Mouse (Mus musculus): ENCODE results near the gene Dapk2. TPM values are rescaled to one million over a fixed set of nuclear protein-coding genes. Genes with fewer than 3 reads are reported as not detected.

The Dapk2 gene
- polyA plus RNA-seq, 1 experiment from 2014 or later = 7.4 TPM

- H3K4me2 ChIP-seq (replicated peaks) = peak overlapping the region; percentile 74
- H3K9me3 ChIP-seq = no peaks in the 10 kb centered on the region
- WGBS = 18% methylated on average over 33 of the region's 33 CpGs
- ATAC-seq (ENCODE audit: low FRiP score, low read depth) = peak; percentile 97
- peak overlapping the region; percentile 80 for H3K4me3 ChIP-seq
- peaks cover 36% of the 10 kb centered on the region for H3K4me1 ChIP-seq
- no peaks in the 10 kb centered on the region for H3K27me3 ChIP-seq
- H3K27ac ChIP-seq = peak overlapping the region; percentile 89
- H3K9ac ChIP-seq = peak overlapping the region; percentile 85
- peaks cover 3% of the 10 kb centered on the region for H3K36me3 ChIP-seq
Measured at GRCm38 (mm10) chr9:66124681-66125542, 33.1 kb upstream of the Dapk2 start.

GRCm38 (mm10) chr9:66125543-66126455 lies 32.2 kb upstream of the Dapk2 start:
- 56% methylated on average over 12 of the region's 12 CpGs for WGBS
- H3K9ac ChIP-seq = peak overlapping the region; percentile 48; the same call in 1 of the 2 replicates

GRCm38 (mm10) chr9:66126456-66127192 lies 31.4 kb upstream of the Dapk2 start, which contains the start of the genes Snx1 and Ciao2a:
TSS of gene Snx1 (minus strand) at chr9:66126587.
TSS of gene Ciao2a (plus strand) at chr9:66126611.
- peak within 1 kb of the TSS; percentile 71; the same call in 1 of the 2 replicates for H3K27ac ChIP-seq
- peaks cover 33% of the 10 kb centered on the region for H3K4me1 ChIP-seq
- H3K9ac ChIP-seq = peak within 1 kb of the TSS; percentile 81
- under 1% methylated on average over 34 of the region's 34 CpGs for WGBS
- peak; percentile 85 for ATAC-seq (ENCODE audit: low FRiP score, low read depth)
- peak within 1 kb of the TSS; percentile 74 for H3K4me2 ChIP-seq (replicated peaks)
- H3K36me3 ChIP-seq = peaks cover 16% of the 10 kb centered on the region
- H3K27me3 ChIP-seq = no peaks in the 10 kb centered on the region
- H3K9me3 ChIP-seq = no peaks in the 10 kb centered on the region
- H3K4me3 ChIP-seq = peak within 1 kb of the TSS; percentile 69

More at GRCm38 (mm10) chr9:66125543-66126455, 32.2 kb upstream of the Dapk2 start:
- Histone ChIP-seq H3K9me3 (no peaks in the 10 kb centered on the region), H3K4me1 (peaks cover 36% of the 10 kb centered on the region), H3K4me3 (peak overlapping the region; percentile 69), H3K27me3 (no peaks in the 10 kb centered on the region), H3K4me2 (replicated peaks) (peak overlapping the region; percentile 74), H3K36me3 (peaks cover 11% of the 10 kb centered on the region), H3K27ac (peak overlapping the region; percentile 7; the same call in 1 of the 2 replicates)
- ATAC-seq (ENCODE audit: low FRiP score, low read depth) = no peak

GRCm38 (mm10) chr9:66127193-66127546 lies 30.9 kb upstream of the Dapk2 start:
- ATAC-seq (ENCODE audit: low FRiP score, low read depth) = no peak
- 40% methylated on average over 6 of the region's 6 CpGs for WGBS
- peak overlapping the region; percentile 81 for H3K9ac ChIP-seq

GRCm38 (mm10) chr9:66127884-66128283 lies 30.1 kb upstream of the Dapk2 start:
- H3K4me3 ChIP-seq = peak overlapping the region; percentile 69
- 95% methylated on average over 4 of the region's 4 CpGs for WGBS
- peaks cover 28% of the 10 kb centered on the region for H3K36me3 ChIP-seq
- no peak for ATAC-seq (ENCODE audit: low FRiP score, low read depth)
- H3K9ac ChIP-seq = 0 out of 2 replicates have a peak overlapping the region, but pooled peaks have one; percentile 81
- no peaks in the 10 kb centered on the region for H3K27me3 ChIP-seq
- H3K9me3 ChIP-seq = no peaks in the 10 kb centered on the region
- H3K27ac ChIP-seq = no peak overlapping the region
- H3K4me2 ChIP-seq (replicated peaks) = peak overlapping the region; percentile 74
- H3K4me1 ChIP-seq = peaks cover 30% of the 10 kb centered on the region

More at GRCm38 (mm10) chr9:66127193-66127546, 30.9 kb upstream of the Dapk2 start:
- Histone ChIP-seq H3K4me2 (replicated peaks) (peak overlapping the region; percentile 74), H3K9me3 (no peaks in the 10 kb centered on the region), H3K27ac (peak overlapping the region; percentile 71; the same call in 1 of the 2 replicates), H3K4me3 (peak overlapping the region; percentile 69), H3K27me3 (no peaks in the 10 kb centered on the region), H3K4me1 (peaks cover 33% of the 10 kb centered on the region), H3K36me3 (peaks cover 21% of the 10 kb centered on the region)

- WGBS = 91% methylated on average over 2 of the region's 2 CpGs
- Histone ChIP-seq H3K27me3 (no peaks in the 10 kb centered on the region), H3K4me3 (no peak overlapping the region), H3K4me1 (peaks cover 8% of the 10 kb centered on the region), H3K9ac (no peak overlapping the region), H3K4me2 (replicated peaks) (no peak overlapping the region), H3K27ac (no peak overlapping the region), H3K9me3 (no peaks in the 10 kb centered on the region), H3K36me3 (peaks cover 61% of the 10 kb centered on the region)
- ATAC-seq (ENCODE audit: low FRiP score, low read depth) = no peak
Measured at GRCm38 (mm10) chr9:66131466-66131865, 26.6 kb upstream of the Dapk2 start.

- ATAC-seq (ENCODE audit: low FRiP score, low read depth) = no peak
- H3K9me3 ChIP-seq = no peaks in the 10 kb centered on the region
- H3K27ac ChIP-seq = no peak overlapping the region
- H3K4me1 ChIP-seq = no peaks in the 10 kb centered on the region
- 53% methylated on average over 4 of the region's 4 CpGs for WGBS
- H3K4me2 ChIP-seq (replicated peaks) = no peak overlapping the region
- peaks cover 90% of the 10 kb centered on the region for H3K36me3 ChIP-seq
- H3K27me3 ChIP-seq = no peaks in the 10 kb centered on the region
- H3K4me3 ChIP-seq = no peak overlapping the region
- H3K9ac ChIP-seq = no peak overlapping the region
Measured at GRCm38 (mm10) chr9:66135967-66136366, 22.1 kb upstream of the Dapk2 start.

GRCm38 (mm10) chr9:66138193-66138592 lies 19.8 kb upstream of the Dapk2 start:
- 95% methylated on average over 7 of the region's 7 CpGs for WGBS
- H3K27ac ChIP-seq = no peak overlapping the region

GRCm38 (mm10) chr9:66142265-66142664 lies 15.8 kb upstream of the Dapk2 start:
- ATAC-seq (ENCODE audit: low FRiP score, low read depth) = no peak
- Histone ChIP-seq H3K27ac (no peak overlapping the region), H3K4me3 (no peak overlapping the region), H3K4me2 (replicated peaks) (no peak overlapping the region), H3K9ac (no peak overlapping the region), H3K36me3 (peaks cover 34% of the 10 kb centered on the region), H3K9me3 (no peaks in the 10 kb centered on the region), H3K4me1 (no peaks in the 10 kb centered on the region), H3K27me3 (no peaks in the 10 kb centered on the region)
- WGBS = 74% methylated on average over 1 of the region's 1 CpGs

More at GRCm38 (mm10) chr9:66138193-66138592, 19.8 kb upstream of the Dapk2 start:
- H3K4me1 ChIP-seq = no peaks in the 10 kb centered on the region
- no peak overlapping the region for H3K4me3 ChIP-seq
- no peak overlapping the region for H3K4me2 ChIP-seq (replicated peaks)
- no peaks in the 10 kb centered on the region for H3K27me3 ChIP-seq
- no peaks in the 10 kb centered on the region for H3K9me3 ChIP-seq
- H3K36me3 ChIP-seq = peaks cover 71% of the 10 kb centered on the region
- no peak overlapping the region for H3K9ac ChIP-seq
- no peak for ATAC-seq (ENCODE audit: low FRiP score, low read depth)

- Histone ChIP-seq H3K4me3 (no peak overlapping the region), H3K27ac (no peak overlapping the region), H3K9me3 (no peaks in the 10 kb centered on the region), H3K9ac (no peak overlapping the region), H3K4me1 (no peaks in the 10 kb centered on the region), H3K36me3 (peaks cover 17% of the 10 kb centered on the region), H3K4me2 (replicated peaks) (no peak overlapping the region), H3K27me3 (no peaks in the 10 kb centered on the region)
- WGBS = 5% methylated on average over 6 of the region's 6 CpGs
- ATAC-seq (ENCODE audit: low FRiP score, low read depth) = no peak
Measured at GRCm38 (mm10) chr9:66144248-66144647, 13.8 kb upstream of the Dapk2 start.

- Histone ChIP-seq H3K27ac (no peak overlapping the region), H3K9ac (no peak overlapping the region), H3K36me3 (no peaks in the 10 kb centered on the region), H3K27me3 (no peaks in the 10 kb centered on the region; the same call in 1 of the 2 replicates), H3K9me3 (no peaks in the 10 kb centered on the region), H3K4me3 (no peak overlapping the region), H3K4me2 (replicated peaks) (no peak overlapping the region), H3K4me1 (no peaks in the 10 kb centered on the region)
- no peak for ATAC-seq (ENCODE audit: low FRiP score, low read depth)
Measured at GRCm38 (mm10) chr9:66146141-66146540, 11.9 kb upstream of the Dapk2 start.

All from limb, embryonic 13.5 days (tissue).